Mouse (Mus musculus): ENCODE results near the gene Ide.
"Not testable (repeated sequence)": the region's sequence is repeated elsewhere in the genome, so short reads cannot be mapped to it uniquely, and the experiment has no call there.

Gene Ide

DNA sequence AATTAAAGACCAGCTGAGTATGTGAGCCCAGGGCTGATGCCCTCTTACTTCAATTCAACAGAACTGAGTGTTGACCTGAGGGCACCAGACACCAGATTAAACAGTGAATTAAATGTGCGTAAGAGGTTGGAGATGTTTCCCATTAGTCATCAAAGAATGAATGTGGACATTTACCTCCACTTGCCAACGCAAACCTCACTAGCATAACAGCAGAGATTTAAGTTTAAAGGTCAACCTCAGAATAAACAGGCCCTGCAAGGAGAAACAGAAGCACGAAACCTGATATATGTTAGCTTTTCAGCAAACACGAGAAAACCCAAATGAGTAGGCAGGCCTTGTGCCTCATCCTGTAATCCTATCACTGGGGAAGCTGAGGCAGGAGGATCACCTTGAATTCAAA lies 75.3 kb downstream of the Ide start:
- CTCF ChIA-PET, result no interaction called here
- POLR2A ChIA-PET, result interaction anchor here in 1 of 4 experiments (0.6 to 3.1 kb wide), 4 partner anchors 10 to 41 kb away, joined by 3 to 17 read pairs (median 6); no protein-coding TSS in a partner anchor

GRCm38 (mm10) chr19:37255321-37255720 lies 82.3 kb downstream of the Ide start:
- POLR2A ChIA-PET, result interaction anchor here in 1 of 4 experiments (0.7 kb wide), 1 partner anchor 13 kb away, joined by 6 read pairs; no protein-coding TSS in a partner anchor
- CTCF ChIA-PET, result no interaction called here

- CTCF ChIA-PET, result interaction anchor here in 2 of 4 experiments (0.5 to 1.3 kb wide), 8 partner anchors 8 to 1100 kb away, joined by 3 to 15 read pairs (median 6); no protein-coding TSS in a partner anchor
- POLR2A ChIA-PET, result interaction anchor here in 3 of 4 experiments (0.6 to 2.6 kb wide), 32 partner anchors 8 to 701 kb away, joined by 3 to 17 read pairs (median 4); partner anchors contain the start of genes Btaf1 (in 2 of the 3), Kif11 (in 2 of the 3), Ppp1r3c (in 1 of the 3) and Tnks2 (in 1 of the 3)
Measured at GRCm38 (mm10) chr19:37252104-37252503, 85.5 kb downstream of the Ide start.

DNA sequence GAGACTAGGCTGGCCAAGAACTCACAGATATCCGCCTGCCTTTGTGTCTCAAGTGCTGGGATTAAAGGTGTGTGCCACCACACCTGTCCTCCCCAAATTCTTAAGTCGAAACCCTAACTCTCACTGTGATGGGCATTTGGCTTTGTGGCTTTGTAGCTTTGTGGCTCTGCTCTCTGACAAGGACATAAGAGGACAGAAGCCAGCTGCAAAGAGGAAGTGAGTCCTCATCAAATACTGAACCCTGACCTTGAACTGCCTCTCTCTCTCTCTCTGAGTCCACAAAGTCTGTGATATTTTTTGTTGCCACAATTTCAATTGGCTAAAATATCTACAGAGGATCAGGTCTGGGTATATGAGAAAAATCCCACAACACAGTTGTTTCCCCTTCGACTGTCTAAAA lies 89.5 kb downstream of the Ide start:
- ChIA-PET CTCF (interaction anchor here in 2 of 4 experiments (0.7 kb wide), 2 partner anchors 17 to 639 kb away, joined by 4 read pairs; no protein-coding TSS in a partner anchor), POLR2A (interaction anchor here in 3 of 4 experiments (0.6 to 2.2 kb wide), 5 partner anchors 9 to 129 kb away, joined by 3 to 8 read pairs (median 4); partner anchors contain the start of gene Kif11 (in 1 of the 3))

GRCm38 (mm10) chr19:37246859-37247258 lies 90.8 kb downstream of the Ide start:
- CTCF ChIA-PET, result interaction anchor here in 1 of 4 experiments (1.0 kb wide), 1 partner anchor 13 kb away, joined by 3 read pairs; no protein-coding TSS in a partner anchor
- POLR2A ChIA-PET, result interaction anchor here in 3 of 4 experiments (0.5 to 2.2 kb wide), 5 partner anchors 8 to 321 kb away, joined by 3 to 8 read pairs (median 3); partner anchors contain the start of genes Btaf1 (in 1 of the 3), Hhex (in 1 of the 3) and Kif11 (in 1 of the 3)

DNA sequence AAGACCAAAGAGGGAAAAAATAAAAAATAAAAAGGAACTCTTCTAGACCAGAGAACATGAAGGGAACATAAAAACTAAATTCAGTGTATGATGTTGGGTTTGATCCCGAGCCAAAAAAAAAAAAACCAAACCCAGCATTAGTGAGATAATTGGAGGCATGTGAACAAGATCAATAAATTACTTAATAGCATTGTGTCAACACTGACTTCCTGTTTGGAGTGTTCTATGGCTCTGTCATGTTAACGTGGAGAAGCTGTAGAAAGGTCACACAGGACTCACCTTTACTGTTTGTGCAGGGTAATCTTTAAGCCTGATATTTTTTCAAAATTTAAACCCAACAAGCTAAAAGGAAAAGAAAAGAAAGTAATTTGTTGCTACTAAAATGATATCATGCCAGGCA lies 94.9 kb downstream of the Ide start:
- CTCF ChIA-PET, result interaction anchor here in 2 of 4 experiments (0.6 to 2.0 kb wide), 5 partner anchors 17 to 360 kb away, joined by 3 to 4 read pairs (median 4); no protein-coding TSS in a partner anchor
- POLR2A ChIA-PET, result interaction anchor here in 3 of 4 experiments (0.7 to 1.7 kb wide), 5 partner anchors 9 to 25 kb away, joined by 3 to 10 read pairs (median 4); no protein-coding TSS in a partner anchor

- ChIA-PET CTCF (interaction anchor here in 3 of 4 experiments (0.6 to 2.0 kb wide), 5 partner anchors 11 to 755 kb away, joined by 3 to 4 read pairs (median 3); no protein-coding TSS in a partner anchor), POLR2A (interaction anchor here in 1 of 4 experiments (0.5 to 4.2 kb wide), 4 partner anchors 11 to 302 kb away, joined by 3 to 17 read pairs (median 10); no protein-coding TSS in a partner anchor)
Measured at GRCm38 (mm10) chr19:37241201-37241600, 96.5 kb downstream of the Ide start.

DNA sequence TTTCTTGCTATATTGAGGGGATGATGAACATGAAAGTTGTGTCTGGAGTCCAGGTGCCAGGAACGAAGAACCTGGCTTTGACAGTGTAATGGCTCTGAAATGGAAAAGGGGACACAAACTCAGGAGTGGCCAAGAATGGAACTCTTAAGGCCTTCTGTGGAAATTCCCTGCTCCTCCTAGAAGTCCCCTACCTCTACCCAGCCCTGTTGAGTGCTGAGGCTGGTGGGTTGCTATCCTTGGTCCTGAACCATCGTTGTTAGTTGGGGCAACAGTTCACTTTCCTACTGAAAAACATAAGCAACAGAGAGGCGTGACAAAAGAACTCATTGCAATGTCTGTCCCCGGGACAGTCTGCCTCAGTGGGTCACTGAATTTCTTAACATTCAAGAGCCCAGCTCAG lies 98.6 kb downstream of the Ide start:
- POLR2A ChIA-PET, result interaction anchor here in 2 of 4 experiments (0.8 to 4.2 kb wide), 12 partner anchors 9 to 275 kb away, joined by 3 to 17 read pairs (median 4); partner anchors contain the start of gene March5 (in 1 of the 2)
- CTCF ChIA-PET, result interaction anchor here in 3 of 4 experiments (0.6 to 1.2 kb wide), 4 partner anchors 19 to 287 kb away, joined by 3 to 6 read pairs (median 4); no protein-coding TSS in a partner anchor

GRCm38 (mm10) chr19:37238651-37239050 lies 99.0 kb downstream of the Ide start:
- ChIA-PET POLR2A (interaction anchor here in 2 of 4 experiments (0.5 to 4.2 kb wide), 18 partner anchors 9 to 681 kb away, joined by 3 to 17 read pairs (median 4); partner anchors contain the start of genes Ide (in 1 of the 2) and March5 (in 1 of the 2)), CTCF (interaction anchor here in 3 of 4 experiments (0.6 to 1.2 kb wide), 3 partner anchors 19 to 236 kb away, joined by 3 to 6 read pairs (median 5); no protein-coding TSS in a partner anchor)

DNA sequence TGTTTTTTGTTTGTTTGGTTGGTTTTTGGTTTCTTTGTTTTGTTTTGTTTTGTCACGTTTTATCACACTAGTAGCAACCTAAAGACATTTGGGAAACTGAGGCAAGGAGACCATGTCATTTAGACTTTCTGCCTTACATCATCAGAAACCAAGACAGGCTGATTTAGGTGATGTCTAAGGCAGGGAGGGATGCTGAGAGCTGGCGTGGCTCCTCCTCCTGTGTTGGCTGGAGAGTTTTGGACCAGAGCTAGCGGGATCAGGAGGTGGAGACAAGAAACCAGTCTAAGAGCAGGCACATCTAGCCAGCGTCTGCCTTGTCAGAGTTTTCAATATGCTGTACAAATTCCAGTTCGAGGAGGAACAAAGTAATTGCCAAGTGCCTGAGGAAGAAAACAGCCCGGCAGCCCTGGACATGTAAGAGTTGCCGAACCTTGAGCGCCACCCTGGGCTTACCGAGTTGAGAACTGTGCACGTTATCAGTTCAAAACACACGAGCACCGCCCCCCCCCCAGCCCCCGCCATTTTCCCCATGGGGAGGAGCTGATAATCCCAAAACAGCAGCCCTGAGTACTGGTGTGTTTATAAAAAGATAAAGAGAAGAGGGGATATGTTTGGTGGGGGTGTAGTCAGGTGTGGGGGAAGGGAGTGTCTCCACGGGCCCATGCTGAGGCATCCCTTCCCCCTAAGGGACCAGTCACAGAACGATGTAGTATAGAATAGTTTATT lies 99.8 kb downstream of the Ide start:
- CTCF ChIA-PET, result no interaction called here
- POLR2A ChIA-PET, result interaction anchor here in 3 of 4 experiments (0.5 to 4.2 kb wide), 16 partner anchors 11 to 682 kb away, joined by 3 to 17 read pairs (median 3); partner anchors contain the start of genes Ide (in 1 of the 3) and March5 (in 1 of the 3)

GRCm38 (mm10) chr19:37237306-37237705 lies 100.3 kb downstream of the Ide start:
- POLR2A ChIA-PET, result interaction anchor here in 2 of 4 experiments (0.6 to 4.2 kb wide), 8 partner anchors 11 to 195 kb away, joined by 3 to 17 read pairs (median 3); no protein-coding TSS in a partner anchor
- CTCF ChIA-PET, result no interaction called here

- ChIA-PET POLR2A (interaction anchor here in 2 of 4 experiments (0.7 to 2.5 kb wide), 8 partner anchors 16 to 307 kb away, joined by 3 to 9 read pairs (median 4); partner anchors contain the start of gene March5 (in 1 of the 2)), CTCF (interaction anchor here in 2 of 4 experiments (0.5 to 1.4 kb wide), 3 partner anchors 24 to 464 kb away, joined by 3 read pairs; no protein-coding TSS in a partner anchor)
Measured at GRCm38 (mm10) chr19:37235818-37236217, 101.8 kb downstream of the Ide start.

GRCm38 (mm10) chr19:37233561-37234539 lies 103.8 kb downstream of the Ide start:
- POLR2A ChIA-PET, result interaction anchor here in 3 of 4 experiments (0.6 to 2.5 kb wide), 10 partner anchors 10 to 336 kb away, joined by 3 to 9 read pairs (median 5); partner anchors contain the start of gene March5 (in 1 of the 3)
- CTCF ChIA-PET, result interaction anchor here in 2 of 4 experiments (0.8 to 1.2 kb wide), 3 partner anchors 26 to 365 kb away, joined by 3 to 4 read pairs (median 3); no protein-coding TSS in a partner anchor

GRCm38 (mm10) chr19:37232598-37232997 lies 105.1 kb downstream of the Ide start:
- CTCF ChIA-PET, result not testable (repeated sequence)
- POLR2A ChIA-PET, result interaction anchor here in 1 of 4 experiments (0.6 to 2.4 kb wide), 2 partner anchors 20 to 106 kb away, joined by 4 to 6 read pairs; no protein-coding TSS in a partner anchor

DNA sequence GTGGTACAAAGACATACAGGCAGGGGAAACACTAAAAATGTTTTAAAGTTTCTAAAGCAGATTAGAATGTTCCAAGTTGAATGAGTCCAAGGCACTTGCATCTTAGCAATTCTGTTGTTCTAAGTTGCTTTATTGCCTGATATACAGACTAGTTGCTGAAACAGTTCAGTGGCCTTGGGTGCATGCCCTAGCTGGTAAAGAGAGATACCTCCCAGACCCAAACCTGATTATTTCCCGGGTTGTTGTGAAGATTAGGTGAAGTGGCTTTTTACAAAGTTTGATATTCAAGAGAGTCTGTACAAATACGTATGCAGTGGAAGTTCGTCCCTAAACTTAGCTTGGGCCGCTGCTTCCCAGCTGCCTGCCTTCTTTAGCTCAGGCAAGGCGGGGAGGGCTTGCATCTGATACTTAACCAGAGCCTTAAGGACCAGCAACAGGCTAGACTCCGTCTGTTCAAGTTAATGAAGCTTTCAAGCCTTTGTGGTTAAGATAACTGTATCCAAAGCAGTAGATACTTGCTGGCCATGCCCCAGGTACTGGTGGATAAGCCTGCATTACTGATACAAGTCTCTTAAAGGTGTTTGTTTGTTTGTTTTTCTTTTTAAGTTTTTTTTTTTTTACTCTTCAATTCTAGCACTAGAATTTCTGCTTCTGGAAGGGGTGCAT lies 112.3 kb downstream of the Ide start:
- CTCF ChIA-PET, result interaction anchor here in 1 of 4 experiments (0.5 to 0.9 kb wide), 2 partner anchors 17 to 311 kb away, joined by 3 to 4 read pairs; no protein-coding TSS in a partner anchor
- POLR2A ChIA-PET, result interaction anchor here in 1 of 4 experiments (0.9 kb wide), 1 partner anchor 12 kb away, joined by 3 read pairs; no protein-coding TSS in a partner anchor
